Mouse (Mus musculus) kidney, adult 8-10 months (tissue): ENCODE measurements around the gene Ror2.
A peak's percentile ranks its signal among the peaks of the same experiment; 100 is the strongest.

ENCODE experiments used
- DNase-seq, 2 experiments: peaks; one replicate each; pipeline ENCODE4 v3.0.0; 2022

Gene Ror2

DNA sequence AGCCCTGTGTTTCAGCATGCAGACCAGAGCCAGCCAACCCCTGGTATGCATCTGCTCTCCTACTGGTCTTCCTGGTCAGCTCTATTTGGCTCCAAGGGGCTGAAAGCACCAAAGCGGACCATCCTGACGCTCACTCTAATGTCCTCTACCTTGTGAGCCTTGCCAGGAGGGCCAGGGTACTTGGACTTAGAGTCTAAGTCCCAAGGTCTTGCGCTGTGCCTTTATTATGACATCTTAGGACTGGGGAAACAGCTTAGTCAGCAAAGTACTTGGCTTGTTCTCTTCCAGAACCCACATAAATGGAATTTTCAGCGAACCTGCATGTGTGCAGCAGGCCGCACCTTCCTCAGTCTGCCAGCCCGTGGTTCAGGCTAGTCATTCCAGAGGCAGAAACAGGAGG lies 93.6 kb downstream of the Ror2 start:
- DNase-seq: peak; percentile 13 to 44

DNA sequence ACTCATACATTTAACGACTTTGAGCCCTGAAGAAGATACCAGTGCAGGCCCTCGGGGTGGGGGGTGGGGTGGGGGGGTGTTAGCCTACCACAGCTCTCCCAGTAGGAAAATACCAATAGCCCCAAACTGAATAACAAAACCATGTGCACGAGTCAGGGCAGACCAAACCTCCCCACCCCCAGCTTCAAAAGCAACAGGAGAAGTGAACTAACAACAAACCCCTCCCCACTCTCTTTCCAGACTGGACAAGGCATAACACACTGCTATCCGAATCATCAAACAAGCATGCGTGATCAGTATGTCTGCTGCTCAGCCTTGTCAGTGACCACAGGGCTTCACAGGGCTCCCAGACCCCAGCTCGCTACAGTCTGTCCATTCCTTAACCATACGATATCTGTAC lies 94.3 kb downstream of the Ror2 start:
- no peak for DNase-seq

DNA sequence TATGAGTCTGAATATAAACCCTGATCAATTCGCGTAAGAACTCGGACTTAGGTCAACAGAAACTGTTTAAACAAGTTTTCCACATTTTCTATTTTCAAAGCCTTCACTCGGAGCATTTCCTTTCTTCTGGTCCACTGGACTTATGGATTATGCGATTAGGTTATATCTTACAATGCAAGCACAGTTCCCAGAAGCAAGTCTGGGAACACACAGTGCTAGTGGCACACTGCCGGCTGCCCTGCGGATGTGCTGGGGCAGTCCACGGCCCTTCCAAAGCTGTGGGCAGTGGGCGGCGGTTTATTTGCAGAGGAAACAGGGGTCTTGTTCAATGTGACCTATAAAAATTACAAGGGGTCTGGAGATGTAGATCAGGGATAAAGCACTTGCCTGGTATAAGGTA lies 97.0 kb downstream of the Ror2 start:
- no peak for DNase-seq

DNA sequence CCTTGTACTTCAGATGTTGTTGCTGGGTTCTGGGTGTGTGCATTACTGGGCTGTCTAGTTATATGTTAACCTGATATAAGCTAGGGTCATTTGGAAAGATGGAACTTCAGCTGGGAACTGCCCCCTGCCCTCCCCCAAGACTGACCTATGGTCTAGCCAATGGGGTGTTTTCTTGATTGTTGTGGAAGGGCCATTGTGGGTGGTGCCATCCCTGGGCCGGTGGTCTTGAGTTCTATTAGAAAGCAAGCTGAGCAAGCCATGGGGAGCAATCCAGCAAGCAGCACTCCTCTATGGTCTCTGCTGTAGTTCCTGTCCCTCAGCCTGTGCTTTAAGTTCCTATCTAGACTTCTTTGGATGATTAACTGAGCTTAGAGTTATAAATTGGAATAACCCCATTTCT lies 101.1 kb downstream of the Ror2 start:
- no peak for DNase-seq

DNA sequence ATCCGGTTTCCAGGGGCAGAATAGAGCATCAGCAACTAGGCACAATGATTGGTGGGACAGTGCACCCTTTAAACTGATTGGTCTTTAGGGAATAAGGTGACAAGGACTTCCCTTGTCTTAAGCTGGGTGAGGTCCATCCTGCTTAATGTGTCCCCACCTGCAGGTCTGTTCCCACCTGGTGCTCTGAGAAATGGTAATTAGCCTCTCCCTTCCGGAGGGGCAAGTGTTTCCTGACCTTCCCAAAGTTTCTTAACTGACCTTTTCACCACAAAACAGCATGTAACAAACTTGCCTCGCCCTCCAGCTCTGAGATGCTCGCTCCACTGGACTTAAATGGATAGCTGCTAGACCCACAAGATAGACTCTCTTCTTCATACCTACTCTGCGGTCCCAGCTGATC lies 101.8 kb downstream of the Ror2 start:
- no peak for DNase-seq

DNA sequence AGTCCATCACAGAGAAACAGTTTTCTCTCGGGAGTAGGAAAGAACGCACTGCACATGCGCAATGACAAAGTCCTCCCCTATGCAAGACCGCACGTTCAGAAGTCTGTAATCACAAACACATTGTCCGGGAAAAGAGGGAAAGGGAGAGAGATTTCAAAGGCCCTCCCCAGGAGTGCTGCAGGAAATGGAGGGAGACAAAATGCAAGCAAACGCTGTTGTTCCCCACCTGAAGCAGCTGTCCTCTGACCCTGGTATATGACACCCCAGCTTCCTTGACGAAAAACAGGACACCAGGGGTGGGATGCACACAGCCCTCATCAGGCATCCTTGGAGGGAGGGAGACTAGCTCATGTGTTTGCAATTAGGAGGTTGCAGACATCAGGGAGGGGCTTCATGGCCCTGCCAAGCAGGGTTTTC lies 102.8 kb downstream of the Ror2 start:
- DNase-seq: no peak

DNA sequence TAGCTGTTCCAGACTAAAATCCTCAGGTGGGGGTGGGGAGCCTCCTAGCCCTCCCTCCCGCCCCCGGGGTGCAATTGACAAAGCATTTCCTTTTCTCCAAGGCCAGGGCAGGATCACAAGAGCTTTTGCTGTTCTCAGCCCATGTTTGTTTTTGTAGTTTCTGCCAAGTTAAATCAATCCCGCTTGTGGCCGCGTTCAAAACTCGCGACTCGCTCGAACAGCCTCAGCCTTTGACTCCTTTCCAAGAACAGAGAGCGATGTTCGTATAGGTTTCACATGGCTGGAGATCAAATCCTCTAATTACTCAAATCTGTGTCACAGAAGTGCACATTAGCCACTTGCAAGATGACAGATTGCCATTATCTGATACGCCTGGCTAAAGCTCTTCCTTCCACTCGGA lies 107.3 kb downstream of the Ror2 start:
- DNase-seq: peak; percentile 38 to 42

DNA sequence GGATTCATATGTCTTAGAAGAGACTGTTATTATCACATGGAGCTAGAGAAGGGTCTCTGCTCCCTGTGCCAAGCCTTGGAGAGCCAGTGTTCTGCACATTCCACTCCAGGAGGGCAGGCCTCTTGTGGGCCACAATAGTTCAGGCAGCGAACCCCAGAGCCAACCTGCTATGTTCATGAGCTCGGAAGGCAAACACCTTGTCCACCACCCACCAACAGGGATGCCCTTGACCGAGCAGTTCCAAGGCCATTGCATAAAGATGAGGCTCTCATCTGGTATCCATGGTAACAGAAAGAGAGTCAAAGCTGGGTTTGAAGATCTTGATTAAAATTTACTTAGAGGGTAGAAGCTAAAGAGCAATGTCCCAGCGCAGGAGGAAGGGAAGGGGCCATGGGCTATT lies 107.8 kb downstream of the Ror2 start:
- DNase-seq: peak; percentile 13 to 38

DNA sequence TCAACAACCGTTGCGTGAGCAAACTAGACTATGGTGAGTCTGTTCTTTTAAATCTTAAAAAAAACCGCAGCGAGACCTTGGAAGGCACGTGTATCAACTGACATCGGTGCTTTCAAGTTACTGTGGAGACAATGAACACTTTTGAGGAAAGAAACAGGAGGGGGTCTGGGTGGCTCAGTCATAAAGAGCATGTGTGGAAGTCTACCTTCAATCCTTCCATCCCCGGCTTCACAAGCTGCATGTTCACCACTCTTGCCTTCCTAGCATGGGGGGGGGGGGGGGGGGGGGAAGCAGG lies 108.6 kb downstream of the Ror2 start:
- DNase-seq: no peak

DNA sequence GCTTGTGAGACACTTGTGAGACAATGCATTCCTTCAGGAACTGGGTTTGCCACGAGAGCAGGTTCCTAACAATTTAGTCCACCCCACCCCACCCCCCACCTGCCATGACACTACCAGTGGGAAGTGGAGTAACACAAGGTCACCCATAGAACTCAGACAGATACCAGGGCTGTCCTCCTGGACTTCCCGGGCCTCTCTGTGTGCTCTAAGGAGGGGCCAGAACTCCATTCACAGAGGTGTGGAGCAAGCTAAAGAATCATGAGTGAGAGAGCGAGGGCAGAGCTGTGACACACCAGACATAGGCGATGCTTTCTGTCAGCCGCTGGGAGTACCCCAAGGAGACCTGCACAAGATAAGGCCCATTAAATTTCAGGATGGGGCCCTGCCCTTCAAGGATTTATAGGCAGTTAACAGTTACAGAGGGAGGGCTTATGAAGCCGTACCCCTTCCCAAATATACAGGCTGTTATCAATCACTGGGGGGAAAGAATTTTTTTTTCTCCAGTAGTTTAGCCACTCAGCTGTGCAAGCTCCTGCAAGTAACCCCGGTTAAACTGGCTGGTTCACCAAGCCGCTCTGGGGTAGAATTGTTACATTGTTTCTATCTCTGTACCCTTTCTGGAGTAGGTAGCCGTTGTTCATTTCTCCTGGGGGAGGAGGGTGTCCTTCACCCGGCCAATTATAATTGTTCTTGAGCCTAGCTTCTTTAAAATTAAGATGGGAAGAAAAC lies 109.1 kb downstream of the Ror2 start:
- DNase-seq: no peak

DNA sequence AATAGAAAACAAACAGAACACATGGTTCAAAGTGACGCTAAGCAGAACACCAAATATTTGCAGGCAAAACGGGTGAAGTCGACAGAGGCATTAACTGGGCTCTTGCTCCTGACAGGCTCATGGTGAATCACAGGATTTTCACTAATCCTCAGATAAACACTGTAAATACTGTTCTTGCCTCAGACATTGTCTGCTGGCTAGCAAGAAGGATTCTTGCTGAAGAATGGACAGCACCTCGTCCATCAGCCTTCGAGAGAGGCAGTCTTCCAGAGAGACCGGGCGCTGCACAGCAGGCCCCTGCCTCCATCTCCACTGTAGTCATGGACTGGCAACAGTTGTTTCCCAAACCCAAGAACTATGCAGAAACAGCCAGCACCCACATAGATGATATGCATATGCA lies 110.9 kb downstream of the Ror2 start:
- no peak for DNase-seq

DNA sequence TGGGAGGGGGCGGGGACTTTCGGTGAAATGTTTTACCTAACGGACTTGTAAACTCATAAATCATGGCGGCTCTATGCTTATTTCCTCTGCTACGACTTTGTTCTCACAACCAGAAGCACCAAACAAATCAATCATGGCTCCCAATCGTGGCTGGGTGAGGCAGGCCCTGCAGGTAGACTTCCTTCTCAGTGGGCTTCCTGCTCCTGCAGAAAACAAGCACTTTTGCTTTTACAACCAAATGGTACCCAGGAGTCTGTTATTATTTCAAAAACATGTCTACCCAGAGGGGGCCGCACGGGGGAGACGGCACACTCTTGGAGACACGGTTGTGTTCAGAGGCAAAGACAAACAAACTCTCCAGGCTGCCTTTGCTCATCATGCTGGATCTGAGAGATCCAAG lies 122.3 kb downstream of the Ror2 start:
- DNase-seq: no peak

DNA sequence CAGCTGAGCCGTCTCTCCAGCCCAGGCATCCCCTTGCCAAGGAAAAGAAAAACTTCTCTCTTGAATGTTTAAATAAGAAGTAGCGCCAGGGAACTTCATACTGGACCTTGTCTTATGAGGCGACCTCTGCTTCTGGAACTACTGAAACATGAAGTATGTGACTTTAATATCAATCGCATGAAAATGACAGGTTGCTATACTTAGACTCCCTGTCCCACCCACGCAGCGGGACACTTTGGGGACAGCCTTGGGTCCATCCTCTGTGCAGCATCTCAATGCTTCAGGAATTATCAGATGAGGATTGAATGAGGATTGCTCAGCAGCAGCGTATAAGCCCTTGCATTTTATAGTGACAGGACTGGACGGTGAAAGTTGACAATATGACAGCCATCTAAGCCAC lies 122.9 kb downstream of the Ror2 start:
- no peak for DNase-seq

DNA sequence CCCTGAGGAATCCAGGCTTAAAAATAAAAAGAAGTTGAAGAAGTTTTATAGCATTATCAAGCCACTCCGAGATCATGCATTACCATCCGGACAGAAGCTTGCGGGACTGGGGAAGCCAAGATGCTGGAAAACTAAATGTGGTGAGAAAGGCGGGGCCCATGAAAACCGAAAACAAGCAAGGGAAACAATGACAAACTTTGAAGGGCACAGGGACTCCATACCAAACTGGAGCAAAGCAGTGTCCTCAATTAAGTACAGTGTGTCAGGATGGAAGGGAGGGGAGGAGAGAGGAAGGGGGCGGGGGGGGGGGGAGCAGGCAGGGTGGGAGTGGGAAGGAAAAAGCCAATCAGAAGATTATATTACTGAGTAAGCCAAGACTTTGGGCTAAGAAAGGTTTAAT lies 126.4 kb downstream of the Ror2 start:
- no peak for DNase-seq

DNA sequence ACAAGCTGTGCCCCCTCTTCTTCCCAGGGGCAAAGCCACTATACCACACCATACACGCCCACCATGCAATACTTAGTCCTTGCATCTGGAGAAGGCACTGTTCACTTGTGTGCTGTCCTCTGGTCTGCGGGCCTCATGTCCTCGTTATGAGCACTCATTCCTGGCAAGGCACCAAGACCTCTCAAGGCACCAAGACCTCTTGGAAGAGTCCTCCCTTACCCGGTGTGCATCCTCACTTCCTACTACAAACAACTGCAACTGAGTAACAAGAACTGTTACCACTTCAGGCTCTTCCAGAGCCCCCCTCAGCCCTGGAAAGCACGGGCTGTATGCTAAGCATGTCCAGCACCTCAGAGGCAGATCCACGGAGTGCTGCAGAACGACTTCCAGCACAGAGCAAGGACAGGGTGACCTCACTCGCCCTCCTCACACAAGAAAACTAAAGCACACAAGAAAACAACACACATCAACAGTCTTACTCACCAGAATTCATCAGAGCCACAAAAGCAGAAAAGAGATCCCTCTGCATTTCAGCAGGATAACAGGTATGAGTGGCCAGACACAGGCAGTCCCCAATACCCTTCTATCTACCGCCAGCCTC lies 127.4 kb downstream of the Ror2 start:
- no peak for DNase-seq

DNA sequence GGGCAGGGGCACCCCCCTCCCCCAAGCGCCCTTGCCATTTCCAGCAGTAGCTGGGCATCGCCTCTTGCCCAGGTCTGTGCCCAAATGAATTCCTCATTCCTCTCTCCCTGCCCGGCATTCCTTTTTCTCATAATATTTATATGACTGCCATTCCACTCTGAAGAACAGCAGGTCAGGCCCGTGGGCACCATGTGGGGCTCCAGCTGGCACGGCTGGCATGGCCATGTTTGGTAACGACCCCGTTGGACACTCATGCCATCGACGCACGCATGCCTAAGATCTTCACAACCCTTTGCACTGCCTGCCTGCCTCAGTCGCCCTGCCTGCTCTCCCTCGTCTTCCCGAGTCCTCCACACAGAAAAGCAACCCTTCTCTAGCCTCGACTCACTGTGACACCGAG lies 129.0 kb downstream of the Ror2 start:
- DNase-seq: no peak

DNA sequence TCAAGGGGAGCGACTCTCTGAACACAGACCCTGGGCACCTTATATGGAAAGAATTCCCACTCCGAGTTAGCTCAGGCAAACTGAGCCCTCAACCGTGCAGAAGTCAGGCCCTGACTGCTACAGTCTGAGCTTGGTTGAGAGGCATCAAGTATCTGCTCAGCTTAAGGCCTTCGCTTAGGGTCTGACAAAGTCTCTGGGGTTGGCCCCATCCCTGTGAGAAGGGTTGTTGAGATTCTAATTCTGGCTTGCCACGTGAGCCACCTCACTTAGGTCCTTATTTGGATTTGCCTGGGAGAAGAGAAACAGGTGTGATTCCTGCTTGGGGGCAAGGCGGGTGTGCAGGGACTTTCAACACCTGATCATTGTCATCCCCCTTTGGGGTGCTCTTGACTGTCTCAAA lies 129.6 kb downstream of the Ror2 start:
- DNase-seq: no peak

DNA sequence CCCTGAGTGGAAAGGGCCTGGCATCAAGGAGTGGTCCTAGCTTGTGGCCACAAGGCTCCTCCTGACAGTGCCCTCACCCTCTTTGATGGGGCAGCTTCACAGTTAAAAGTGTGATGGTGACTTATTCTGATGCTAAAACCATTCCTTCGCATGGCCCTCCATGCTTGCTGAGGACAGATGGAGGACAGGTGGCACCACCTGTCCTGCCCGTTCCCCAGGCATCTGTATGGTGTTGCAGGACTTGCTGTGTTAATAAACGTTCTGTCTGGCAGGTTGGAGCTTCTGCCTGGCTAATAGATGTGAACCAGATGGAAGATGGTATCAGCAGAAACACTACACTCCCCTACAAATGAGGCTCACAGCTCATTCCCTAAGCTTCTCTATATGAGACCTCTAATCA lies 140.4 kb downstream of the Ror2 start:
- no peak for DNase-seq

DNA sequence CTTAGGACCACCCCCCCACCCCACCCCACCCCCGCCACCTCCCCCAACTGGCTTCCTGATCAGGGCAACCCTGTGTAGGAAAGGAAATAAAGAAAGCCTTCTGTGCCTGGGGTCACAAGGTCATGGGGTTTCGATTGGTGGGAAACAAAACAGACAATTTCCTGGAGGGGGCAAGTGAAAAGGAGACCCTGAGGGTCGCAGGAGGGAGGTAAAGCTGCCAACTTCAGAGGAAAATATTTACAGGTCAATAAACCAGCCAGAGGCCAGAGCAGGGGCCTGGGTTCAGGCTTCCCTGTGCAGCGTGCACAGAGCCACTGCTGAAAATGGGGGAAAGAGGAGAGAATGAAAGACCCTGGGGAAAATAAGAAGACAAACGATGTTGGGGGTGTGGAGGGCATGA lies 142.8 kb downstream of the Ror2 start:
- DNase-seq: no peak

DNA sequence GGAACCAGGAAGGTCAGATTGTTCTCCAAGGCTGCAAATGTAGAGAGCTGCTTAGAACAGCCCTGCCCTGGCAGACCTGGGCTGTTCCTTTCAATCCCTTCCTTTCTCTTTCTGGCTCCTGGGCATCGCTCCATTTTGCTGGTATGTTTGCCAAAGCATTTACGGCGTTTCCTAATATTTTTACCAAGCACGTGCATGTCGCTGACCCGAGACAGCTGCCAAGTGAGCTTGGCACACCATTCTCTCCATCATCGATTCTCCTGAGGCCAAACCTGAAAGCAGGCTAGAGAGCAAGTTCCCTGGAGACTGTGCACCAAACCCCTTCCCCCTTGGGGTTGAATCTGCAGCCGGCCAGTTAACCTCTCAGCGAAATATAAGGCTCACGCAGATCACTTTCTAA lies 143.7 kb downstream of the Ror2 start:
- DNase-seq: peak; percentile 27 to 42

DNA sequence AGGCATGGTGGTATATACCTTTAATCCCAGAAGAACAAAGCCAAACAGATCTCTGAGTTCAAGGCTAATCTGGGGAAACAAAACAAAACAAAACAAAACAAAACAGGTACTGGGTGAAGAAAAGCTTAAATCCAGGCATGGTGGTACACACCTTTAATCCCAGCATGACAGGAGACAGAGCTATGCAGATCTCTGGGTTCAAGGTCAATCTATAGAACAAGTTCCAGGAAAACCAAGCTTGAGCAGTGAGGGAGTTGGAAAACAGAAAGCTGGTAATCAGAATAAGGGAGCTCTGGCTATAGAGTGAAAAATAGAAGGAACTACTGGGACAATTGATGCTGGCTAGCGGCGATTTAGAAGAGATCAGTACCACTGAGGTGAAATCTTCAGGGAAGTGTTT lies 145.6 kb downstream of the Ror2 start:
- DNase-seq: no peak

DNA sequence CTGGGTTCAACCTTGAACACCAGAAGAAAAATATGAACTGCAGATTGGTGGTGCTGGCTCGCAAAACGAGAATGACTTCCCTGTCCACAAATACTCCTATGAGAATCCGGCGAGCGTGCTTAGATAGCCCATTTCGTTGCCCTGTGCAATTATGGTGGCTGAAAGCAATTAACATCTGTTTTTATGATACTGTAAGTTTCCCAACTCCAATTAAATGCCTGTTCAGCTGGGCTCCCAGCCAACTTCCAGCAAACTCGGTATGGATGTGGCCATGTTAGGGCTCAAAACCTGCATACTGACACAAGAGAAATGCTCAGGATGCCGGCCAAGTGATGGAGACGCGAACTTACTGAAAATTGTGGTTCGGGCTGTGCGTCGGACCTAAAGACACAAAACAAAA lies 155.4 kb downstream of the Ror2 start:
- DNase-seq: no peak

DNA sequence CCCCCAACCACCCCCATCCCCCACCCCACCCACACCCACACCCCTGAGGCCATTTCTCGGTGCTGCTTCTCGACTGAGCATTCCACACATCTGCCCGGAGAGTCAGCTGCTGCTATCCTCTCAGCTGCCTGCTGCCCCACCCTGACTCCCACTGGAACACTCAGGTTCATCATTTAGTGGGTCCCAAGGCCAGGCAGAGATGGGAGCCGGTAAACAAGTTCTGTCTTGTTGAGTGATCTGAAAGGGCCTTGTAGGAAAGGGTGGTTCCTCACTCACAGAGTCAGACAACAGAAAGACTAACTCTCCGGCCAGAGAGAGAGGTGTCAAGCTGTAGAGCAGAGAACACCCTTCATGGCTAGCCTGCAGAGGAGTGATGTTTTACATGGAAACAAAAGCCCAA lies 155.9 kb downstream of the Ror2 start:
- DNase-seq: no peak

DNA sequence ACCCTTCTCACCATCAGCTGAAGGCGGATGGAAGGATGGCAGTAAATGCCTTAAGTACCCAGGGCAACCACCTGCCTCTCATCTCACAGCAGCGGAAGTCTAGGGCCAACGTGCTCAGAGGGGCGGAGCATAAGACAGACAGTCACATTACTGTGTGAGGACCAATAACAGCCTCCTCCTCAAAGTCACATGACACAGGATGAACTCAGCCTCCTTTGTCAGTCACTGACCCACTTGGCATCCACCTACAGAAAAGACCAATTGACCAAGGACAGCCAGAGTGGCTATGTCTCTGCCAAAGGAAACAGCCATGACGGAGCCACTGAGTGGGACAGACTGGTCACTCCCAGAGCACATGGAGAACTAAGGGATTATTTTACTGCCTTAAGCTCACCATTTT lies 160.3 kb downstream of the Ror2 start:
- peak in 1 of 2 experiments; percentile 27 for DNase-seq

DNA sequence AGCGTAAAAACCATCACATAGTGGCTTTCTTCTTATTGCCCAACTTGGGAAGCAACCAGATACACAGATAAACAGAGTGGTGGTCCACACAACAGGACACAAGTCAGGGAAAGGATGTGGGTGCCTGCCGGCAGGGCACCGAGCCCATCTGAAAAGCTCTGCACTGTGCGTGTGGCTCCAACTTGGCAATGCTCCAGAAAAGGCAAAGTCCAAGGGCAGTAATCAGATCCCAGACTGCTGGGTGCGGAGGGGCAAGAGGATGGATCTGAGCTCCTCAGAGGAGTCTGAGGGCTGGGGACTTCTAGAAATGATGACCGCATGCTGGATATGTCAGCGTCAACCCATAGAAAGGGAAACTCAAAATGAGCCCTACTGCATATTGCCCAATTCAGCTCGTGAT lies 163.8 kb downstream of the Ror2 start:
- peak; percentile 21 to 35 for DNase-seq
